Mouse (Mus musculus) spleen, adult 2 months (tissue): Measurements from ENCODE around the gene Nrip2. TPM values are rescaled to one million over a fixed set of nuclear protein-coding genes. Genes with fewer than 3 reads are reported as not detected.

Experiments used
- DNase-seq, 2 experiments: peaks; one replicate each; pipeline versions ENCODE4 v3.0.0 to v3.0.0-alpha.2; 2012 to 2021; ENCODE audit warnings: low spot score in 2 of 2, low read depth in 1 of 2
- H3K27ac ChIP-seq: fragments of 200-500 bp; 2 replicates; pipeline ENCODE4 v1.5.1; 2012; ENCODE audit warnings: low read length, inconsistent platforms; ENCODE audit not compliant: insufficient read depth
- H3K27me3 ChIP-seq: fragments of 200-500 bp; 2 replicates; pipeline ENCODE4 v1.6.1; 2012; ENCODE audit warnings: mild to moderate bottlenecking, moderate library complexity, low read length, inconsistent platforms; ENCODE audit not compliant: control insufficient read depth, insufficient read depth
- H3K36me3 ChIP-seq: fragments of 200-500 bp; 2 replicates; pipeline ENCODE4 v1.6.1; 2012; ENCODE audit warnings: mild to moderate bottlenecking, low read length, inconsistent platforms; ENCODE audit not compliant: control insufficient read depth, insufficient read depth
- H3K4me1 ChIP-seq: fragments of 200-500 bp; 2 replicates; pipeline ENCODE4 v1.6.1; 2011; ENCODE audit warnings: inconsistent platforms; ENCODE audit not compliant: control insufficient read depth, insufficient read depth, insufficient read length
- H3K4me3 ChIP-seq: fragments of 200-500 bp; 2 replicates; pipeline ENCODE4 v1.5.1; 2011; ENCODE audit warnings: mild to moderate bottlenecking, inconsistent platforms; ENCODE audit not compliant: insufficient read depth, insufficient read length; ENCODE audit errors: extremely low read depth
- CTCF ChIP-seq: fragments of 200-500 bp; IDR thresholded peaks from 2 replicates; pipeline ENCODE4 v1.5.1; 2011; ENCODE audit warnings: mild to moderate bottlenecking, inconsistent platforms; ENCODE audit not compliant: insufficient read depth, insufficient read length, insufficient replicate concordance; ENCODE audit errors: extremely low read depth
- POLR2A ChIP-seq: fragments of 200-500 bp; IDR thresholded peaks from 2 replicates; pipeline ENCODE4 v1.6.1; 2011; ENCODE audit warnings: low read depth, low read length, inconsistent platforms
- WGBS: fragments of 180-500 bp; shearing (Covaris S2); methylation state at CpG from one replicate; pipeline ENCODE4 v1.1.7; 2018; 5-methylcytosine and 5-hydroxymethylcytosine counted together
- polyA plus RNA-seq: library from polyadenylated mRNA; depleted of rRNA; stranded (reverse); fragments of >200 nt; gene quantifications from 2 replicates; pipeline ENCODE4 v1.2.3, GENCODE M21; 2012; rRNA removed

Nrip2 gene
- polyA plus RNA-seq, 1 experiment = 0.28 TPM

DNA sequence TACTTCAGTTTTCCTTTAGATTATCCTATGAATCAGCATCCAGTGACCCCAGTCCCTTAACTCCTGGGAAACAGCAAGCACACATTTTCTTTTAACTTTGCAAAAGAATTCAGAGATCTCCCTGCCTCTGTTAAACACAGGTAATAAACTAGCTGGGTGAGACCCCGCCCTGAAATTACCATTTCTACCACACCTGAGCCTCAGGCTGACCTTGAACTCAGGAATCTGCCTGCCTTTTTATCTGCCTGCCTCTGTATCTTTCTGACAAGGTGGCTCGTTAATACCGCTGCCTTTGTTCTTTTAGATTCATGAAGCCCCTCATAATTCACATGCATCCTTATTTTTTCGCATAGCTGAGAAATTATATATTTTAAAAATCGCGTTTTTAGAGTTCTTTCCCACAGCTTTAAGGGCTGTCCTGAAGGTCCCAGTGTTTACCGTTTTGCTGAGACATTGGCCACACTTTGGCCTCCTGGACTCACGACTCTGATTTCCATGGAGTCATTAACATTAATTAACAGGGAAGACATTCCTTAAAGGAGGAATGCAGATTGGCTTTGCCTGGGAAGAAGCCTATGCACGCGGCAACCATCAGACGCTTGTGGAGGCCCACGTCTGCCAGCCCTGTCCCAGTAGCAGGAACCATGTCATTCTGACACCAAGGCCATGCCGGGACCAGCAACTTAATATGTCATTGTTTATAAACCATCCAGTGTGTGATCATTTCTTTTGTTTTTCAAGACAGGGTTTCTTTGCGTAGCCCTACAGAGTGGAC is 61.8 kb downstream of the Nrip2 start:
- no peak for DNase-seq
- 89% methylated on average over 14 of the region's 14 CpGs for WGBS
- H3K27me3 ChIP-seq = no peaks in the 10 kb centered on the region

DNA sequence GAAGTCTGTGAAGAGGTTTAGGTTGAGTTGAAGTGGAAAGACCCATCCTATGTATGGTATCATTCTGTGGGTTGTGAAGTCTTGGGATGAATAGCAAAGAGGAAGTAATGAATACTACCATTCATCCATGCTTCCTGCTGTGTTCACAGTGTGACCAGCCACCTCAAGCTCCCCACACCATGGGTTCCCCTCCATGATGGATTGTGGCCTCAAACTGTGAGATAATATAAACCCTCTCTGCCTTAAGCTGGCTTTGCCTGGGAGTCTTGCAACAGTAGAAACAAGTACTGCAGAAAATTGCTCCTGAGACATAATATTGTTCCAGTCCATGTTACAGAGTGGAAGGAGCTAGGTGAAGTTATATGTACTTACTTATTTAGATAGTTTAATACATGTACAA is 62.5 kb downstream of the Nrip2 start:
- TF ChIP-seq POLR2A = no peak
- TF ChIP-seq CTCF = no peak
- H3K4me3 ChIP-seq = no peak overlapping the region
- H3K4me1 ChIP-seq = no peaks in the 10 kb centered on the region
- no peak overlapping the region for H3K27ac ChIP-seq
- H3K36me3 ChIP-seq = no peaks in the 10 kb centered on the region
- no peak for DNase-seq
- no peaks in the 10 kb centered on the region for H3K27me3 ChIP-seq

More for the DNA sequence above, 61.8 kb downstream of the Nrip2 start:
- Histone ChIP-seq H3K4me3 (no peak overlapping the region), H3K4me1 (no peaks in the 10 kb centered on the region), H3K27ac (no peak overlapping the region), H3K36me3 (no peaks in the 10 kb centered on the region)
- TF ChIP-seq CTCF = no peak
- no peak for TF ChIP-seq POLR2A

DNA sequence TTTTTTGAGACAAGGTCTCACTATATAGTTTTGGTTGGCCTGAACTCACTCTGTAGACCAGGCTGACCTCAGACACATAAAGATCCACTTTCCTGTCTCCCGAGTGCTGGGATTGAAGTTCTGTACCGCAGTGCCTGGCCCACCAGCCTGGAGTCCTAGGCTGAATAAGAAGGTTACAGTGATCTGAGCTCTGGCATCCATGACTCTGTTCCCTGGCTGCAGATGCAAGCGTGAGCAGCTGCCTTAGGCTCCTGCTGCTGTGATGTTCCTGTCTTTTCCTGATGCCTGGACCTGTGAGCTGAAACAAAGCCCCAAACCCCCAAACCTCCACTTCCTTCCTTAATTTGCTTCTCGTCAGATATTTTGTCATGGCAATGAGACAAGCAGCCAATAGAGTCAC is 65.9 kb downstream of the Nrip2 start:
- DNase-seq = no peak
- H3K27me3 ChIP-seq = no peaks in the 10 kb centered on the region
- H3K4me3 ChIP-seq = no peak overlapping the region
- no peak overlapping the region for H3K27ac ChIP-seq
- no peaks in the 10 kb centered on the region for H3K36me3 ChIP-seq
- no peaks in the 10 kb centered on the region for H3K4me1 ChIP-seq
- WGBS = 65% methylated on average over 4 of the region's 4 CpGs
- TF ChIP-seq POLR2A (no peak), CTCF (no peak)

Other genes with a start within 250 kb of the Nrip2 start
- 0.41 and 0.67 TPM in 2 replicates for gene Tead4, start 98.5 kb upstream of the Nrip2 start, polyA plus RNA-seq
- gene Tulp3, start 43.4 kb upstream of the Nrip2 start, polyA plus RNA-seq = 5.9 and 6.7 TPM in 2 replicates
- 14.9 and 16.0 TPM in 2 replicates for gene Rhno1, start 36.4 kb upstream of the Nrip2 start, polyA plus RNA-seq
- 10.8 and 12.7 TPM in 2 replicates for gene Foxm1, start 36.3 kb upstream of the Nrip2 start, polyA plus RNA-seq
- gene Tex52, start 23.8 kb upstream of the Nrip2 start, polyA plus RNA-seq = 0.05 TPM in 1 of 2 replicates, not detected in the other
- gene Gm44596, start 23.8 kb upstream of the Nrip2 start, polyA plus RNA-seq = not detected in 2 replicates
- gene Itfg2, start 25.6 kb downstream of the Nrip2 start, polyA plus RNA-seq = 23.0 and 32.6 TPM in 2 replicates
- 46.3 and 60.3 TPM in 2 replicates for gene Fkbp4, start 39.4 kb downstream of the Nrip2 start, polyA plus RNA-seq
- 0.04 and 0.05 TPM in 2 replicates for gene Pzp, start 127.4 kb downstream of the Nrip2 start, polyA plus RNA-seq
- not detected in 2 replicates for gene A2ml1, start 182.3 kb downstream of the Nrip2 start, polyA plus RNA-seq
- 1.2 and 3.0 TPM in 2 replicates for gene Klrb1a, start 224.2 kb downstream of the Nrip2 start, polyA plus RNA-seq